Mouse (Mus musculus) ES-Bruce4 (cell line): ENCODE results near the gene Mpzl1.

ENCODE experiments used
- CTCF ChIP-seq: IDR thresholded peaks from one replicate; pipeline ENCODE4 v1.8.1; 2011; ENCODE audit warnings: low read depth, low read length
- EP300 ChIP-seq: IDR thresholded peaks from 2 replicates; pipeline ENCODE4 v1.6.1; 2011; ENCODE audit warnings: low read depth, low read length; ENCODE audit not compliant: insufficient read depth
- POLR2A ChIP-seq: IDR thresholded peaks from one replicate; pipeline ENCODE4 v1.8.1; 2011; ENCODE audit warnings: low read length; ENCODE audit not compliant: insufficient read depth

GRCm38 (mm10) chr1:165645102-165645501, 10.8 kb upstream of the Mpzl1 start:
- TF ChIP-seq EP300 (no peak), POLR2A (no peak), CTCF (no peak)
